Mouse (Mus musculus) layer of hippocampus, adult 2 months (tissue): ENCODE measurements at regions not wholly inside any gene's neighbourhood (a gene's known extent, or its start where the extent isn't known, plus 50 kb on each side); places are given as distances from the start of the nearest gene placed in this dataset.

Experiments
- DNase-seq, 2 experiments: peaks; one replicate each; pipeline ENCODE4 v3.0.0; 2022; ENCODE audit warnings: low spot score in 2 of 2
- H3K27ac ChIP-seq: fragments of 200-600 bp; 2 replicates; pipeline ENCODE4 v1.8.1; 2022
- H3K4me3 ChIP-seq: fragments of 200-600 bp; 2 replicates; pipeline ENCODE4 v1.8.1; 2022; ENCODE audit warnings: mild to moderate bottlenecking
- CTCF ChIP-seq: fragments of 200-600 bp; conservative IDR thresholded peaks from 2 replicates; pipeline ENCODE4 v1.8.1; 2022; ENCODE audit warnings: antibody characterized with exemption, mild to moderate bottlenecking, moderate library complexity

- Histone ChIP-seq H3K4me3 (no peak overlapping the region), H3K27ac (no peak overlapping the region)
- TF ChIP-seq CTCF, result no peak
- DNase-seq, result no peak
Measured at GRCm38 (mm10) chr7:136032026-136032425, 315.9 kb upstream of the Mki67 start.

- H3K4me3 ChIP-seq, result no peak overlapping the region
- TF ChIP-seq CTCF, result no peak
- DNase-seq, result no peak
- no peak overlapping the region for H3K27ac ChIP-seq
Measured at GRCm38 (mm10) chr7:136033536-136033935, 317.4 kb upstream of the Mki67 start.

GRCm38 (mm10) chr7:136035735-136036134 is 319.6 kb upstream of the Mki67 start:
- no peak for DNase-seq
- Histone ChIP-seq H3K4me3 (no peak overlapping the region), H3K27ac (no peak overlapping the region)
- TF ChIP-seq CTCF, result no peak

- TF ChIP-seq CTCF, result no peak
- peak; percentile 77 to 84 for DNase-seq
- Histone ChIP-seq H3K4me3 (no peak overlapping the region), H3K27ac (peak overlapping the region; percentile 61)
Measured at GRCm38 (mm10) chr7:136038072-136038471, 321.9 kb upstream of the Mki67 start.

- H3K4me3 ChIP-seq, result no peak overlapping the region
- DNase-seq, result no peak
- TF ChIP-seq CTCF, result no peak
- no peak overlapping the region for H3K27ac ChIP-seq
Measured at GRCm38 (mm10) chr7:136038906-136039305, 322.7 kb upstream of the Mki67 start.

GRCm38 (mm10) chr7:136041921-136042320 is 325.8 kb upstream of the Mki67 start:
- DNase-seq, result no peak
- Histone ChIP-seq H3K27ac (no peak overlapping the region), H3K4me3 (no peak overlapping the region)
- TF ChIP-seq CTCF, result no peak

GRCm38 (mm10) chr7:136046645-136047363 is 330.6 kb upstream of the Mki67 start:
- DNase-seq, result peak; percentile 57
- no peak for TF ChIP-seq CTCF

GRCm38 (mm10) chr7:136047364-136047945 is 331.3 kb upstream of the Mki67 start:
- Histone ChIP-seq H3K4me3 (no peak overlapping the region), H3K27ac (peak overlapping the region; percentile 24)
- DNase-seq, result no peak
- TF ChIP-seq CTCF, result no peak

More at GRCm38 (mm10) chr7:136046645-136047363, 330.6 kb upstream of the Mki67 start:
- peak overlapping the region; percentile 24 for H3K27ac ChIP-seq
- no peak overlapping the region for H3K4me3 ChIP-seq

GRCm38 (mm10) chr7:136048925-136049586 is 332.9 kb upstream of the Mki67 start:
- DNase-seq, result no peak
- peak; percentile 29 for TF ChIP-seq CTCF
- H3K4me3 ChIP-seq, result no peak overlapping the region
- no peak overlapping the region for H3K27ac ChIP-seq

GRCm38 (mm10) chr7:136049587-136049930 is 333.4 kb upstream of the Mki67 start:
- H3K4me3 ChIP-seq, result no peak overlapping the region
- no peak for DNase-seq
- no peak for TF ChIP-seq CTCF
- H3K27ac ChIP-seq, result no peak overlapping the region

GRCm38 (mm10) chr7:136050116-136050515 is 334.0 kb upstream of the Mki67 start:
- Histone ChIP-seq H3K4me3 (no peak overlapping the region), H3K27ac (no peak overlapping the region)
- TF ChIP-seq CTCF, result peak; percentile 66
- DNase-seq, result no peak

GRCm38 (mm10) chr7:136056876-136057484 is 340.8 kb upstream of the Mki67 start:
- Histone ChIP-seq H3K27ac (no peak overlapping the region), H3K4me3 (no peak overlapping the region)
- DNase-seq, result no peak
- TF ChIP-seq CTCF, result no peak

GRCm38 (mm10) chr7:136058319-136058718 is 342.2 kb upstream of the Mki67 start:
- Histone ChIP-seq H3K4me3 (no peak overlapping the region), H3K27ac (no peak overlapping the region)
- no peak for DNase-seq
- no peak for TF ChIP-seq CTCF
